Mouse (Mus musculus): ENCODE results near the gene Tbc1d5. TPM values are rescaled to one million over a fixed set of nuclear protein-coding genes. Genes with fewer than 3 reads are reported as not detected.

Tbc1d5 gene
- polyA plus RNA-seq, 1 experiment from 2014 or later, result 11.3 TPM

DNA sequence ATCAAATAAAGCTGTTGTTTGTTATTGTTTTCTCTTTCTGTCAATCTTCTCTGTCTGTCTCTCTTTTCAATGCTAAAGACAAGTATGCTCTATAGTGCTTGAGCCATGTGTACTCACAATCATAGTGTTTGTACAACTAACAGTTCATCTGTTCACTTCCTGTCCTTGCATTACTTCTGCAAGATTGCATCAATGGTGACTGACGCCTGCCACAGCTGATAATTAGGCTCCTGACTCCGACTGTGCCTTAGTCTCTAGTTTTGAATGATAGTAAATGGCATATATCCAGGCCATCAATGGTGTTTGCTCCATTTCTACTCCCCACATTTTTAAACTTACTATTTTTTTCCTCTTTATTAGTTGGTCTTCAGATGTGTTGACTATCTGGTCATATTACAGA, 162.8 kb downstream of the Tbc1d5 start:
- no peaks in the 10 kb centered on the region for H3K4me1 ChIP-seq (replicated peaks; ENCODE audit: control insufficient read depth, insufficient read depth, low read length)
- H3K4me2 ChIP-seq, result no peak overlapping the region
- no peaks in the 10 kb centered on the region for H3K36me3 ChIP-seq (ENCODE audit: control insufficient read depth, insufficient read depth, low read length)
- H3K9ac ChIP-seq (ENCODE audit: low read depth, low read length), result no peak overlapping the region
- H3K27me3 ChIP-seq (replicated peaks; ENCODE audit: control insufficient read depth, insufficient read depth, low read length), result no peaks in the 10 kb centered on the region
- ATAC-seq (replicated peaks; ENCODE audit: low FRiP score) (0 out of 2 replicates have a peak, but pooled peaks have one; percentile 47), DNase-seq (ENCODE audit: low spot score) (no peak)
- H3K4me3 ChIP-seq (ENCODE audit: low read depth, low read length), result no peak overlapping the region
- no peak overlapping the region for H3K27ac ChIP-seq (ENCODE audit: low read depth, low read length)
- 46% methylated on average over 2 of the region's 2 CpGs for WGBS
- no peaks in the 10 kb centered on the region for H3K9me3 ChIP-seq (ENCODE audit: control insufficient read depth, low read length)

DNA sequence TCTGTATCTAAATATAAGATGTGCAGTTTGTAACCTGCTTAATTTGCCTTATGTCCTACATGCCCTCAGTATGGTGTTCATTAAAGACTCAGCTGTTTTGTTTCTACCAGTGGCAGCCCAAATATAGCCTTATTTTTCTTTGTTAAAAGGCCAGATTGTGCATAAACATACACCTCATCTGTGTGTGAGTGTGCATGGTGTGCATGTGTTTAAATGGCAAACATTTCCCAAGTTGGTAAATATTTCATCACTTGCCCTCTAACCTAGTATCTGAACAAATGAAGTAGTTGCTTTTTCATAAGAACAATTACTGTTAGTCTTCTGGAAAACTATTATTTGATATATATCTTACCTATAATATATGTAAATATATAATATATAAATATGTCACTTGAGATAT, 165.2 kb downstream of the Tbc1d5 start:
- H3K4me1 ChIP-seq (replicated peaks; ENCODE audit: control insufficient read depth, insufficient read depth, low read length), result no peaks in the 10 kb centered on the region
- no peaks in the 10 kb centered on the region for H3K27me3 ChIP-seq (replicated peaks; ENCODE audit: control insufficient read depth, insufficient read depth, low read length)
- H3K9ac ChIP-seq (ENCODE audit: low read depth, low read length), result no peak overlapping the region
- H3K27ac ChIP-seq (ENCODE audit: low read depth, low read length), result no peak overlapping the region
- ATAC-seq (replicated peaks; ENCODE audit: low FRiP score) (no peak), DNase-seq (ENCODE audit: low spot score) (no peak)
- H3K9me3 ChIP-seq (ENCODE audit: control insufficient read depth, low read length), result no peaks in the 10 kb centered on the region
- no peaks in the 10 kb centered on the region for H3K36me3 ChIP-seq (ENCODE audit: control insufficient read depth, insufficient read depth, low read length)
- H3K4me2 ChIP-seq, result no peak overlapping the region
- no peak overlapping the region for H3K4me3 ChIP-seq (ENCODE audit: low read depth, low read length)

DNA sequence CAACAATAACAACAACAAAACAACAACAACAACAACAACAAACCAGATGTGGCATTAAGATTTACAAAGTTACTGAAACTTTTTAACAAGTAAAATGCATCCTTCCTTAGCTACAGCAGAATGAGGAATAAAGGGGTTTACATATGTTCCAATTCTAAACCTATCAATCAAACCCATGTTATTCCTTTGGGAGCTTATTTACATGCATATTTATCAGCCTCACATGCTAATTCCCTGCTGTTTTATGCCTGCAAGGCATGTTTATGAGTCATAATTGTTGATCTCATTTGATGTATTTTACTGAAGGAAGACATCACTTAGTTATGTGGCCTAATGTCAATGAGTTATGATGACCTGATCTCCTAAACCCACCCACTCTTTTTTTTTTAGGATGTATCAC, 176.0 kb downstream of the Tbc1d5 start:
- Histone ChIP-seq H3K4me3 (ENCODE audit: low read depth, low read length) (no peak overlapping the region), H3K9me3 (ENCODE audit: control insufficient read depth, low read length) (no peaks in the 10 kb centered on the region), H3K27ac (ENCODE audit: low read depth, low read length) (no peak overlapping the region), H3K27me3 (replicated peaks; ENCODE audit: control insufficient read depth, insufficient read depth, low read length) (no peaks in the 10 kb centered on the region), H3K36me3 (ENCODE audit: control insufficient read depth, insufficient read depth, low read length) (no peaks in the 10 kb centered on the region), H3K4me2 (no peak overlapping the region), H3K9ac (ENCODE audit: low read depth, low read length) (no peak overlapping the region), H3K4me1 (replicated peaks; ENCODE audit: control insufficient read depth, insufficient read depth, low read length) (no peaks in the 10 kb centered on the region)
- ATAC-seq (replicated peaks; ENCODE audit: low FRiP score), result no peak
- DNase-seq (ENCODE audit: low spot score), result no peak

DNA sequence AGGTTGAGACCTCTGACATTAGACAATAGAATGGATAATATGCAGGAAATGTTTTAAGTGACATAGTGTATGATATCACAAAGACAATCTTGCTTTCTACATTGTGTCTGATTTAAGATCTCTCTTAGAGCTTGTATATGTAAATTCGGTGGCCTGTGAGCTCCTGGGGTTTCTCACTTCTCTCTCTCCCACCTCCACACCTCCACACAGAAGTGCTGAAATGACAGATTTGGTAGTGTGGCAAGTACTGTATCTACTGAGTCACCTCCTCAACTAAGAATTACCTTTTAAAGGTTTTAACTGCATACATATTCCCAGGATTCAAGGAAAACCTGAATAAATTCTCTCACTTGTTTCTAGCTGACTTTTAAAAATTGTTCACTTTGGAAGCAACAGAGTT, 180.9 kb downstream of the Tbc1d5 start:
- no peak overlapping the region for H3K4me3 ChIP-seq (ENCODE audit: low read depth, low read length)
- ATAC-seq (replicated peaks; ENCODE audit: low FRiP score), result no peak

DNA sequence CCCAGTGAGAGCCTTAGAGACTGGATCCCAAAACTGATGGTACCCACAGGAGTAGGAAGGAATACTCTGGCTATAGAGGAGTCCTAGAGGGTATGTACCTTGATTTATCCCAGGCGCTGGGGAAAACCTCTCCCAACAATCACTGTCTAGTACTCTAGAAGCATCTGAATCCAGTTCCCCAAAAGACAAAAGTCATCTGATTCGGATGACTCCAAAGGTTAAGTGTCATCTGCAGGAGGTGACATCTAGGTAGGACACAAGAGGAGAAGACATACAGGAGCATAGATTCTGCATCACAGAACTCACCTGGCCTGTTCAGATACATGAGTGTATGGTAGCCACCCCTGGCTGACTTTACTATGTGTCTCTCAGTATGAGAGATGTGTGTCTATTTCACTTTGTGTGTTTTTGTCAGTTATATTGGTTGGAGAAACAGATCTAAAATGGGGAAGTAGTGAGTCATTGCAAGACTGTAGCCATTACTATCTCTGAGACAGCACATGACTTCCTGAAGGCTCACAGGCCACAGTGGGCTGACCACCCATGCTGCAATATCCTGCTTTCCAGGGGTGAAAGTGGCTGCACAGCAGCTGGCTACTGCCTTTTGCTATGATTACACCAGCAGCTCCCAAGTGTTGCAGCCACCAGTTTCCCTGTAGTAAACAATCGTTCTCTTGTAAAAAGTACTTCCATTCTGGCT, 185.7 kb downstream of the Tbc1d5 start:
- H3K36me3 ChIP-seq (ENCODE audit: control insufficient read depth, insufficient read depth, low read length), result no peaks in the 10 kb centered on the region
- H3K9me3 ChIP-seq (ENCODE audit: control insufficient read depth, low read length), result no peaks in the 10 kb centered on the region
- peaks cover 3% of the 10 kb centered on the region; the same call in 1 of the 2 replicates for H3K4me1 ChIP-seq (replicated peaks; ENCODE audit: control insufficient read depth, insufficient read depth, low read length)
- no peaks in the 10 kb centered on the region for H3K27me3 ChIP-seq (replicated peaks; ENCODE audit: control insufficient read depth, insufficient read depth, low read length)
- H3K9ac ChIP-seq (ENCODE audit: low read depth, low read length), result no peak overlapping the region
- DNase-seq (ENCODE audit: low spot score), result no peak
- H3K4me2 ChIP-seq, result no peak overlapping the region
- 58% methylated on average over 3 of the region's 3 CpGs for WGBS
- H3K4me3 ChIP-seq (ENCODE audit: low read depth, low read length), result no peak overlapping the region
- ATAC-seq (replicated peaks; ENCODE audit: low FRiP score), result peak; percentile 64
- H3K27ac ChIP-seq (ENCODE audit: low read depth, low read length), result peak overlapping the region; percentile 39; the same call in 1 of the 2 replicates

More for the DNA sequence above, 180.9 kb downstream of the Tbc1d5 start:
- Histone ChIP-seq H3K27ac (ENCODE audit: low read depth, low read length) (no peak overlapping the region), H3K27me3 (replicated peaks; ENCODE audit: control insufficient read depth, insufficient read depth, low read length) (no peaks in the 10 kb centered on the region), H3K4me1 (replicated peaks; ENCODE audit: control insufficient read depth, insufficient read depth, low read length) (peaks cover 3% of the 10 kb centered on the region; the same call in 1 of the 2 replicates), H3K9me3 (ENCODE audit: control insufficient read depth, low read length) (no peaks in the 10 kb centered on the region), H3K9ac (ENCODE audit: low read depth, low read length) (no peak overlapping the region), H3K36me3 (ENCODE audit: control insufficient read depth, insufficient read depth, low read length) (no peaks in the 10 kb centered on the region), H3K4me2 (no peak overlapping the region)
- no peak for DNase-seq (ENCODE audit: low spot score)
- 70% methylated on average over 1 of the region's 1 CpGs for WGBS

DNA sequence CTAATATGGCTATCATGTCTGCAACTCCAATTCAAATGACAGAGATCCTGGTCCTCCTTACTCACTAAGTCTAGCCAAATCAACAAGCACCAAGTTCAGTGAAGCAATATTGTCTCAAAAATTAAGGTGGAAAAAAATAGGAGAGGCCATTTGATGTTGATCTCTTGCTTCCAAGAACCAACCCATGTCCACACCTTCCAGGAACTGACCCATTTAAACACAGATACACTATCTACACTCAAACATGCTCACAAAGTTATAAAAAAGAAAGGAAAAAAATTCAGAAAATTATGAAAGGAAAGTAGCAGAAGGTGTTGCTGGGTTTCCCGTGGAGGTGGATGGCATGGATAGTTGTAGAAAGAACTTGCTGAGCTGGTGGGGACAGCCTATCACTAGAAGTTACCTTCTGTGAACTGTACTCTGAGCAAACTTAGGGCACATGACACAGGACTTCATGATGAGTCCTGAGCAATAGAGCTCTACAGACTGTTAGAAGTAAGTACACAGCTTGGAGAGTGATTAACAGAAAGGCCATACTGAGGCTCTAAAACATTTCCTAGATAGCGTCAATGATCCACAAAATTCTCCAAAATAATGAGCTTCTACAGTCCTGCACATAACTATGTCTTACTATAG, 188.3 kb downstream of the Tbc1d5 start:
- WGBS, result 79% methylated on average over 2 of the region's 2 CpGs
- no peak overlapping the region for H3K4me3 ChIP-seq (ENCODE audit: low read depth, low read length)
- H3K36me3 ChIP-seq (ENCODE audit: control insufficient read depth, insufficient read depth, low read length), result no peaks in the 10 kb centered on the region
- H3K27me3 ChIP-seq (replicated peaks; ENCODE audit: control insufficient read depth, insufficient read depth, low read length), result no peaks in the 10 kb centered on the region
- ATAC-seq (replicated peaks; ENCODE audit: low FRiP score) (peak; percentile 74), DNase-seq (ENCODE audit: low spot score) (no peak)
- no peaks in the 10 kb centered on the region for H3K9me3 ChIP-seq (ENCODE audit: control insufficient read depth, low read length)
- peak overlapping the region; percentile 17; the same call in 1 of the 2 replicates for H3K27ac ChIP-seq (ENCODE audit: low read depth, low read length)
- H3K4me2 ChIP-seq, result no peak overlapping the region
- no peak overlapping the region for H3K9ac ChIP-seq (ENCODE audit: low read depth, low read length)
- peaks cover 3% of the 10 kb centered on the region; the same call in 1 of the 2 replicates for H3K4me1 ChIP-seq (replicated peaks; ENCODE audit: control insufficient read depth, insufficient read depth, low read length)

DNA sequence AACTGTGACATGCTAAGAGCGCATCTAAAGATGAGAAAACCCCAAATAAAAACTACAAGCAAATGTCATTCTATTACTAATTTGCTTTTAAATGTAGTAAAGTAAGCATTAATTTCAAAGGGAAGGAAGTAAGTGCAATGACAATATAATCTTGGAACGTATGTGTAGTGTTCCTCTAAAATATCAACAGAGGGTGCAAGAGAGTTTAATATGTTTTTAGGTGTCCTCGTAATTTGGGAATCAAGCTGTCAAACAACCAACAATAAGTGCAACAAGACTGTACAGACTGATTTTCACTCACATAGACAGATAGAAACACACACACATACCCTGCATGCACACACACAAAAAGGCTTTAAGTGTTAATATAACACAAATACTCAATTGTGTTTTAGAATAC, 191.2 kb downstream of the Tbc1d5 start:
- 71% methylated on average over 3 of the region's 3 CpGs for WGBS
- Histone ChIP-seq H3K9ac (ENCODE audit: low read depth, low read length) (no peak overlapping the region), H3K9me3 (ENCODE audit: control insufficient read depth, low read length) (no peaks in the 10 kb centered on the region), H3K4me3 (ENCODE audit: low read depth, low read length) (no peak overlapping the region), H3K4me1 (replicated peaks; ENCODE audit: control insufficient read depth, insufficient read depth, low read length) (no peaks in the 10 kb centered on the region), H3K36me3 (ENCODE audit: control insufficient read depth, insufficient read depth, low read length) (no peaks in the 10 kb centered on the region), H3K4me2 (no peak overlapping the region), H3K27ac (ENCODE audit: low read depth, low read length) (no peak overlapping the region), H3K27me3 (replicated peaks; ENCODE audit: control insufficient read depth, insufficient read depth, low read length) (no peaks in the 10 kb centered on the region)
- no peak for ATAC-seq (replicated peaks; ENCODE audit: low FRiP score)
- DNase-seq (ENCODE audit: low spot score), result no peak

DNA sequence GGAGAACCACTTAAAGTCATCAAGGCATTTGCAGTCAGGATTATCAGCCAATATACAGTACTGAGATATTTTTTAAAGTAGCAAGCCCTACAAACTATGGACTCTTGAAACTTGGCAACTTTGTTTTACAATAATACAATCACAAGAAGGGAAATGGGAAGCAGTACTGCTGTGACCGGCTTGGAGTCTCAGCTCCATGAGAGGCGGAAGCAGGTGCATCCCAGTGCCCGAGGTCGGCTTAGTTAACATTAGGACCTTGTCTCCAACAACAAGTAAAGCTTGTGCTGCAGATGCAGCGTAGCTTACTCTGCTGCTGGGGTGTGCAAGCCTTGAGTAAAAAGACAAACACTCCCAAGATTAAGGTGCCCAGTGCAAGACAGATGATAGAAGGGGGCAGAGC, 197.2 kb downstream of the Tbc1d5 start:
- Histone ChIP-seq H3K4me1 (replicated peaks; ENCODE audit: control insufficient read depth, insufficient read depth, low read length) (no peaks in the 10 kb centered on the region), H3K27me3 (replicated peaks; ENCODE audit: control insufficient read depth, insufficient read depth, low read length) (no peaks in the 10 kb centered on the region), H3K36me3 (ENCODE audit: control insufficient read depth, insufficient read depth, low read length) (no peaks in the 10 kb centered on the region), H3K4me2 (no peak overlapping the region), H3K9me3 (ENCODE audit: control insufficient read depth, low read length) (no peaks in the 10 kb centered on the region), H3K27ac (ENCODE audit: low read depth, low read length) (no peak overlapping the region), H3K9ac (ENCODE audit: low read depth, low read length) (no peak overlapping the region), H3K4me3 (ENCODE audit: low read depth, low read length) (no peak overlapping the region)
- 93% methylated on average over 5 of the region's 5 CpGs for WGBS
- ATAC-seq (replicated peaks; ENCODE audit: low FRiP score) (no peak), DNase-seq (ENCODE audit: low spot score) (no peak)

DNA sequence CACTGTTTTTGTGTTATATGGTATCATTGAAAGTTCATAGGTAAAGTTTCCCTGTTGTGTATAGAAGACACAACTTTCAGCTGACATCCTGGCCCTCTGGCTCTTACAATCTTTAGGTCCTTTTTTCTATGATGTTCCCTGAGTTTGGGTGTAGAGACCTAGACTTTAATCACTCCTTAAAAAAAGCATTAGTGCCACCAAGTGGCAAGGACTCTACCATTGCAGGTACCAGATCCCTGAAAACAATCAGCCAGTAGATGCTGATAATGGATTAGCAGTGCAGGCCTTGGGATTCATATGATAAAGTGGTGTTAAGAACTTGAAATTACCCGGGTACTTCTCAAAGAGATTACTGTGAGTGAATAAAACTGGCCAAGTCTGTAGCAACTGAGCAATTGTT, 207.0 kb downstream of the Tbc1d5 start:
- H3K4me1 ChIP-seq (replicated peaks; ENCODE audit: control insufficient read depth, insufficient read depth, low read length), result no peaks in the 10 kb centered on the region
- WGBS, result 36% methylated on average over 1 of the region's 1 CpGs
- no peak overlapping the region for H3K9ac ChIP-seq (ENCODE audit: low read depth, low read length)
- no peak overlapping the region for H3K4me3 ChIP-seq (ENCODE audit: low read depth, low read length)
- H3K4me2 ChIP-seq, result no peak overlapping the region
- no peaks in the 10 kb centered on the region for H3K36me3 ChIP-seq (ENCODE audit: control insufficient read depth, insufficient read depth, low read length)
- ATAC-seq (replicated peaks; ENCODE audit: low FRiP score), result no peak
- DNase-seq (ENCODE audit: low spot score), result no peak
- H3K9me3 ChIP-seq (ENCODE audit: control insufficient read depth, low read length), result no peaks in the 10 kb centered on the region
- H3K27me3 ChIP-seq (replicated peaks; ENCODE audit: control insufficient read depth, insufficient read depth, low read length), result no peaks in the 10 kb centered on the region
- no peak overlapping the region for H3K27ac ChIP-seq (ENCODE audit: low read depth, low read length)

Data from liver, embryonic 11.5 days (tissue).